Mouse (Mus musculus): ENCODE results near the gene Kctd17. TPM values are rescaled to one million over a fixed set of nuclear protein-coding genes. Genes with fewer than 3 reads are reported as not detected.

Kctd17 gene
- polyA plus RNA-seq, 1 experiment from 2014 or later: 53.9 TPM

DNA sequence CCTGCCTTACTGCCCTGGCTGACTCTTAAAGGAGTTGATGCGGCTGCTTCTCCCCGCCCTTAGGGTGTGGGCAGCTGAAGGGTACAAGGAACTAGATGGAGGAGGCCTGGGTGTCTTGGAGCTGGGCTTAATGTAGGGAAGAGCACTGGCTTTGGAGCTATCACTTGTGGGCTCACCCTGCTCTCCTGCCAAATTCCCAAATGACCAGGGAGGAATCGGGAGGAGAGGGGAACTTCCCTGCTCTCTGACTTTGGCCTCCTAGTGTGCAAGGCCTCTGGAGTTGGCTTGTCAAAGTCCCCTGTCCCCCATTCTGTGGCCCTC, 735 bp downstream of the Kctd17 start:
- ATAC-seq (ENCODE audit: insufficient read depth) (no peak; the same call in 1 of the 2 replicates), DNase-seq (no peak)
- 2% methylated on average over 3 of the region's 3 CpGs for WGBS
- Histone ChIP-seq H3K27me3 (ENCODE audit: insufficient read depth, low read length) (no peaks in the 10 kb centered on the region), H3K9ac (peak overlapping the region; percentile 51), H3K36me3 (ENCODE audit: insufficient read depth) (peaks cover 27% of the 10 kb centered on the region; the same call in 1 of the 2 replicates), H3K4me1 (ENCODE audit: insufficient read depth) (peaks cover 6% of the 10 kb centered on the region; the same call in 1 of the 2 replicates), H3K4me2 (peak overlapping the region; percentile 81), H3K9me3 (ENCODE audit: low read depth, low read length) (no peaks in the 10 kb centered on the region), H3K27ac (ENCODE audit: low read depth) (peak overlapping the region; percentile 56), H3K4me3 (ENCODE audit: low read depth, low read length) (peak overlapping the region; percentile 74)
- TF ChIP-seq CTCF (IDR thresholded peaks at IDR 0.05; ENCODE audit: low read depth): no peak

DNA sequence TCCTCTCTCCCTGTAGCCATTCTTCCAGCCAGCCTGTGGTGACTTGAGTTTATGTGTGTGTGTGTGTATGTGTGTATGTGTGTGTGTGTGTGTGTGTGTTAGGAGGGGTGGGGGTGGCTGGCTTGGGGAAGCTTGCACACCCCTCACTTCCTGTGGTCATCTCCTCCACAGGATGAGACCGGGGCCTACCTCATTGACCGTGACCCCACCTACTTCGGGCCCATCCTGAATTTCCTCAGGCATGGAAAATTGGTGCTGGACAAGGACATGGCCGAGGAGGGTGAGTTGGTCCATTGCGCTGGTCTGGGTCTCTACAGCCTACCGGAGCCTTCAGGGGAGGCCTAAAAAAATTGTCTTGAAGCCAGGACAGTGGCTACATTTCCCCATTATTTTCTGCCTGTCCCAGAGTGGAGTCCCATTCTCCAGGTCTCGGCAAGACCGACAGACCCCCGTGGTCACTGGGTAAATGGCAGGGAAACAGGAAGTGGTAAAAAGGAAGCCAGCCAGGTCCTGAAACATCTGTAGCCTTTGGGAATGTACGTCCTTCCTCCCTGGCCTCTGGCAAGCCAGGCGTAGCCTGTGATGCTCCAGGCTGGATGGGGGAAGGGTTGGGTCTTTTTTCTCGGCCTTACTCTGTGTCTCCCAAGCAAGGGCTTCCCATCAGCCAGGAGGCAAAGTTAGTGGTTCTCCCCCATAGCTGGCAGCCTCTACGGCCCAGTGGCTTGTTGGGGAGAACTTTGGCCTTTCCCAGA, 1.7 kb downstream of the Kctd17 start:
- 66% methylated on average over 13 of the region's 13 CpGs for WGBS

DNA sequence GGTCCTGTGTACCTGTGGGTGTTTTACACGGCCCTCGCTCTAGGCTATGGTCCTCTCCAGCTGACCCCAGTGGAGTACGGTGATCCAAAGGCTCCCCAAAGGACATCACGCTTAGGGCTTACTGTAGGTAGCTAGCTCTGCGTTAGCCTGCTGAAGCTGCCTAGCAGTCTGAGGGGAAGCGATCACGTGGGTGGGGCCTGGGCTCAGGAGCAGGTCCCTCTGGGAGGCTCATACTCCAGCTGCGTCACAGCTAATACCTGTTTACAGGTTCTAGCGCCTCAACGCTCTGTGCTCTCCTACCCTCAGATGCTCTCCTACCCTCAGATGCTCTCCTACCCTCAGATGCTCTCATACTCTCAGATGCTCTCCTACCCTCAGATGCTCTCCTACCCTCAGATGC, 2.5 kb downstream of the Kctd17 start:
- Histone ChIP-seq H3K4me1 (ENCODE audit: insufficient read depth) (peaks cover 6% of the 10 kb centered on the region; the same call in 1 of the 2 replicates), H3K36me3 (ENCODE audit: insufficient read depth) (peaks cover 36% of the 10 kb centered on the region), H3K9ac (no peak overlapping the region), H3K9me3 (ENCODE audit: low read depth, low read length) (no peaks in the 10 kb centered on the region), H3K4me2 (no peak overlapping the region), H3K27me3 (ENCODE audit: insufficient read depth, low read length) (no peaks in the 10 kb centered on the region), H3K27ac (ENCODE audit: low read depth) (no peak overlapping the region), H3K4me3 (ENCODE audit: low read depth, low read length) (no peak overlapping the region)
- DNase-seq (no peak), ATAC-seq (ENCODE audit: insufficient read depth) (no peak)
- 85% methylated on average over 10 of the region's 10 CpGs for WGBS
- no peak for TF ChIP-seq CTCF (IDR thresholded peaks at IDR 0.05; ENCODE audit: low read depth)

More for the DNA sequence above, 1.7 kb downstream of the Kctd17 start:
- peaks cover 31% of the 10 kb centered on the region; the same call in 1 of the 2 replicates for H3K36me3 ChIP-seq (ENCODE audit: insufficient read depth)
- H3K4me3 ChIP-seq (ENCODE audit: low read depth, low read length): peak overlapping the region; percentile 74
- DNase-seq (no peak), ATAC-seq (ENCODE audit: insufficient read depth) (no peak)
- no peaks in the 10 kb centered on the region for H3K27me3 ChIP-seq (ENCODE audit: insufficient read depth, low read length)
- no peak for TF ChIP-seq CTCF (IDR thresholded peaks at IDR 0.05; ENCODE audit: low read depth)
- no peaks in the 10 kb centered on the region for H3K9me3 ChIP-seq (ENCODE audit: low read depth, low read length)
- peak overlapping the region; percentile 81 for H3K4me2 ChIP-seq
- H3K4me1 ChIP-seq (ENCODE audit: insufficient read depth): peaks cover 6% of the 10 kb centered on the region; the same call in 1 of the 2 replicates
- H3K27ac ChIP-seq (ENCODE audit: low read depth): peak overlapping the region; percentile 56; the same call in 1 of the 2 replicates
- H3K9ac ChIP-seq: no peak overlapping the region

DNA sequence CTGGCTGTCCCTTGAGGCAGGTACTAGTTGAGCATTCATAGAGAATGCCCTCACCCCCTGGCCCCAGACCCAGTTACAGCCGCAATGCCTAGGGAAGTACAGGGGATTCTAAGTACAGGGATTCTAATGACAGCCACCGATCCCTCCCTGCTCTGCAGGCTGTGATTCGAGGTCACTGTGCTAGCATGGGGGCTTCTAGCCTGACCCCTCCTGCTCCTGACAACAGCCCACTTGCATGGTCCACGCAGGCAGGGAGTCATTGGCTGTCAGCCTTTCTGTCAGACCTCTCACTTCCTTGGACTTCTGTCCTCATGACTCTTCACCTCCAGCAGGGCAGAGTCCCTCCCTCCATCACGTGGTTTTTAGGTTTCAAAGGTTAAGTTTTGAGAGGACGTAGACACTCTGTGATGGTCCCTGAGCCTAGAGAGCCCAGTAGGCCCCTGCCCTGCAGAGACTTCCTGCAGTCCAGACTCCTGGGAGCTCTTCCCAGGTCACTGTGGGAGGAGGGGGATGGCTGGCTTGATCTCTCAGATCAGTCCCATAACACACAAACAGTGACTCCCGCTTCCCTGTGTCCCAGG, 3.3 kb downstream of the Kctd17 start:
- H3K9me3 ChIP-seq (ENCODE audit: low read depth, low read length): no peaks in the 10 kb centered on the region
- H3K27ac ChIP-seq (ENCODE audit: low read depth): no peak overlapping the region
- DNase-seq: no peak
- H3K36me3 ChIP-seq (ENCODE audit: insufficient read depth): peaks cover 42% of the 10 kb centered on the region
- H3K4me3 ChIP-seq (ENCODE audit: low read depth, low read length): no peak overlapping the region
- no peak overlapping the region for H3K9ac ChIP-seq
- H3K4me1 ChIP-seq (ENCODE audit: insufficient read depth): peaks cover 12% of the 10 kb centered on the region; the same call in 1 of the 2 replicates
- H3K27me3 ChIP-seq (ENCODE audit: insufficient read depth, low read length): no peaks in the 10 kb centered on the region
- ATAC-seq (ENCODE audit: insufficient read depth): no peak
- no peak for TF ChIP-seq CTCF (IDR thresholded peaks at IDR 0.05; ENCODE audit: low read depth)
- H3K4me2 ChIP-seq: no peak overlapping the region
- WGBS: 71% methylated on average over 7 of the region's 7 CpGs

DNA sequence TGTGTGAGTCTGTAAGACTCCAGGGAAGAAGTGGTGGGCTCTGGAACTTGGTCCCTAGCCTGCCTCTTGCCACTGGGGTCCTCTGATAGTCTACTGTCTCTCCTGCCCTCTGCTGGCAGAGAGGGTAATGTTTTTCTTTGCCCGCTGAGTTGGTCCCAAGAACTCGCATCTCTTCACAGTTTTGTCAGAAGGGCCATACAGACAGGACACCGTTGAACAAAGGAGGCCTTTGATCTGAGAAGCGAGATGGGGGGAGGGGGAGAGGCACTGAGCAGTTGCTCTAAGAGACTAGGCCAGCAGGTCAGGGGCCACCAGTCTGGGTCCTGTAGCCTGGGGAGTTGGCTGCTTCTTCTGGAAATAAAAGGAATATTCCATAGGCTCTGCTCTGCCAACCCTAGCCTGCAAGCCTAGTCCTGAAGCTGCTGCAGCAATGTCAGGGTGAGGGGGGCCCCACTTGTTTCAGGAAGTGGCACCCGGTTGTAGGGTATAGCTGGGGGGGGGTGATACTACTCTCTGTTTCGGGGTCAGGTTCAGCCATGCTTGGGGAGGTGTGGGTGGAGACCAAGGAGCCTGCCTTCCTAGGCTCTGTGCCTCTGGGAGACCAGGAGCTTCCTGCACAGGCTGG, 6.6 kb downstream of the Kctd17 start:
- Histone ChIP-seq H3K4me3 (ENCODE audit: low read depth, low read length) (no peak overlapping the region), H3K4me1 (ENCODE audit: insufficient read depth) (peaks cover 21% of the 10 kb centered on the region), H3K9ac (no peak overlapping the region), H3K27ac (ENCODE audit: low read depth) (no peak overlapping the region), H3K4me2 (no peak overlapping the region), H3K9me3 (ENCODE audit: low read depth, low read length) (no peaks in the 10 kb centered on the region), H3K27me3 (ENCODE audit: insufficient read depth, low read length) (no peaks in the 10 kb centered on the region), H3K36me3 (ENCODE audit: insufficient read depth) (peaks cover 42% of the 10 kb centered on the region)
- DNase-seq (peak; percentile 79), ATAC-seq (ENCODE audit: insufficient read depth) (no peak)
- 31% methylated on average over 6 of the region's 6 CpGs for WGBS
- peak; percentile 80 for TF ChIP-seq CTCF (IDR thresholded peaks at IDR 0.05; ENCODE audit: low read depth)

DNA sequence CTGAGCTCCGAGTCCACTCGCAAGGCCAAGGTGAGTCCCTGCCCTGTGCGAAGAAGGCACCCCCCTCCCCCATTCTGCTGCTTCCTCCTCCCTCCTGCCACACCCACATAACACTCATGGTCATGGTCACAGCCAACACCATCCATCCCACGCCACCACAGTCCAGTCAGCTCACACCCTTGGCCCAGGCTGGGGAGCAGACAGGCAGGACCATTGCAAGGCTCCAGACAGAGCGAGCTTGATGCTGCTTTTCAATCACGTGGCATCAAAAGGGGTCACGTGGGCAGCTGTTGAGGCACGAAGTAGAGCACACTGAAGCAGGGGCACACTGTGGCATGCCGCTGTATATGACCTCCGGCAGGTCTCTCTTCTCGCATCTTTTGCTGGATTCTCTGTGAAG, 7.3 kb downstream of the Kctd17 start:
- Histone ChIP-seq H3K4me3 (ENCODE audit: low read depth, low read length) (no peak overlapping the region), H3K27ac (ENCODE audit: low read depth) (no peak overlapping the region), H3K4me1 (ENCODE audit: insufficient read depth) (peaks cover 21% of the 10 kb centered on the region), H3K36me3 (ENCODE audit: insufficient read depth) (peaks cover 42% of the 10 kb centered on the region), H3K27me3 (ENCODE audit: insufficient read depth, low read length) (no peaks in the 10 kb centered on the region), H3K9ac (no peak overlapping the region), H3K4me2 (no peak overlapping the region), H3K9me3 (ENCODE audit: low read depth, low read length) (no peaks in the 10 kb centered on the region)
- TF ChIP-seq CTCF (IDR thresholded peaks at IDR 0.05; ENCODE audit: low read depth): no peak
- WGBS: 79% methylated on average over 11 of the region's 11 CpGs
- DNase-seq (no peak), ATAC-seq (ENCODE audit: insufficient read depth) (no peak; the same call in 1 of the 2 replicates)
